Mouse (Mus musculus): ENCODE results near the gene Ublcp1.

Ublcp1 gene

DNA sequence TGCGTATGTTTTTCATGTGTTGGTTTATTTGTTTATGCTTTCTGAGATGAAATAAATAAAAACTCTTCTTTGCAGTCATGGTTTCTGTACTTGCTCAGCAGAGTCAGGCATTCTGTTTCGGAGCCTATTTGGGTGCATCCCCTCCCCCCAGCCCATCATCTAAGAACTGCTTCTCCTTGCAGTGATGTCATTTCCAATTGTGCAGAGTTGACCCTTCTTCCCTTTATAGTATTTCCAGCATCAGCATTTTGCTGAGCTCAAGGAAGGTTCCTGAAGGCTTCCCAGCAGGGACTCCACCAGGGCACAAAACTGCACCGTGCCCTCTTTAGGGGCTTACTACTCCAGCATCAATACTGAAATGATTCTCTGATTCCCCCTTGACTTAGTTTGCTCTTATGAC lies 55.7 kb downstream of the Ublcp1 start:
- no peak for DNase-seq

DNA sequence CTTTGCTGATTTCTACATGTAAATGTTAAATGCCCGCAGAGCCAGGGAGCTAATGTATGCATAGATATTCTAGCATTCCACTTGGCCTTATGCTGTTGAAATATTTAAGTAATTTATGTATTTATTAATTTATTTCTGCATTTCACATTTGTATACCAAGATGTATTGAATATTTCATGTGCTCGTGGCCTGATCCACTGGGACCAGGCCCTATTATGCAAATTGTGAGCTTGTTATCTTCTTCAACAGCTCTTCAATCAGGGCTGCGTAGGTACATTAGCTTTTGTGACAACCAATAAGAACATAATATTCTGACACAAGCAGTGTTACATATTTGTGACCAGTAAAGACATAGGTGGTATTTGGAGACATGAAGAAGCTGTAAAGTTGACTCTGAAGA lies 56.9 kb downstream of the Ublcp1 start:
- no peak for DNase-seq

DNA sequence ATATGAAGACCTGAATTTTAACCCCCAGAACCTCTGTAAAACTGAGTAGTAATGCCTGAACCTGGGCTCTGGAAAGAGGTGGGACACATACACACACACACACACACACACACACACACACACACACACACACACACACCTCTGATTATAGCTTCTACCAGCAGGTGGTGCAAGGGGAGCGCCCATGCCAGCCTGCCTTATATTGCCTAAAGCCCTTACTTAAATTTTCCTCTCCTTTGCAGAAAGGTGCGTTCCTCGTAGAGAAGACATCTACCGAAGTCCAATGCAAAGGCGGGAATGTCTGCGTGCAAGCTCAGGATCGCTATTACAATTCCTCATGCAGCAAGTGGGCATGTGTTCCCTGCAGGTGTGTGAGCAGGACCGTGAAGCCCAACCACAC lies 58.0 kb downstream of the Ublcp1 start:
- DNase-seq: peak in 1 of 2 experiments; percentile 26

DNA sequence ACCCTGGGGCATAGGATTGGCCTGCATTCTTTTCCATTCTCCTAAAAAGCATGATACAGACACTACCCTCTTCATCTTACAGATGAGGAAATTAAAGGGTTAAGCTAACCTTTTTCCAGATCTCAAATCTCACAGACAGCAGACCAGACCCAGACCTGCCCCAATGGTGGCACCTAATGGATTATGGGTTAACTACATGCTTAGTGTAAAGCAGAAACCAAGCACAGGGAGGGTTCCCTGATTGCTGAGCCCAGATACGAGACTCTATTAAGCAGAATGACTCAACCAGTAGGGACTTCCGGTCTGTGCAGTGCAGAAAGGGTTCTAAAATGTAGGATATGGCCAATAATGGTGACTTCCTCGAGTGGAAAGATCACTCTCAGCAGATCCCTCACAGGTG lies 59.9 kb downstream of the Ublcp1 start:
- no peak for DNase-seq

DNA sequence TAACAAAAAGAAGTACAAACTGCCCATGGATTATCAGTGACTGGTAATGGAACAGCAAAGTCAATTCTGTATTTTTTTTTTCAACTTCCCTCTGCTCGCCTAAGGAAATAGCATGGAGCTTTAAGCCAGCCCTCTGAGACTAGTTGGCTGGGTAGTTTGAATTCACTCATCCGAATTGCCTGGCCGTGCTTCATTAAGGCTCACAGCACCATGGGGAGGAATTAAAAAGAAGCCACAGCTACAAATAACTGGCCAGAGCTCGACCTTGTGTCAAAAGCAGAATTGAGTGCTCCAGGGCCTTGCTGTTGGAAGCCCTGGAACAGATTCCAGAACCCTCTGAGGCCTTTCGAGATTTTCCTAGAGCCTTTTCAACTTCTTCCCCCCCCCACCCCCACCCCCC lies 61.7 kb downstream of the Ublcp1 start:
- peak in 1 of 2 experiments; percentile 15 for DNase-seq

GRCm38 (mm10) chr11:44406457-44406856 lies 63.8 kb downstream of the Ublcp1 start:
- no peak for DNase-seq

DNA sequence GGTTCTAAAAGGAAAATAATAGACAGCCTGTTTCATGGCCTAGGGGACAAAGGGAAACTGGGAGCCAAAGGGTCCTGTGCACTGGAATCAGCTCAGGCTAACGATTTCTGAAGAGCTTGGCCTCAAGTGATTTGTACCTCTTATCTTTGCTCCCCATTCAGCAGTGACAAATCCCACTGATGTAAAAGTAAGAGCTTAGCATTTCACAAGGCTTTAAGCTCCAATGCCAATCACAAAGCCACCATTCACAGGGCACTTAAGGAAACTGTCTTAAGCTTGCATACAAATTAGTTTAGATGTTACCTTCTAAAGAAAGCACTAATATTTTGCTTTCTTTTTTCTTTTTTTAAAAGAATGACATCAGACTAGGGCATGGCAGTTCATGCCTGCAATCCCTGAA lies 64.3 kb downstream of the Ublcp1 start:
- no peak for DNase-seq

DNA sequence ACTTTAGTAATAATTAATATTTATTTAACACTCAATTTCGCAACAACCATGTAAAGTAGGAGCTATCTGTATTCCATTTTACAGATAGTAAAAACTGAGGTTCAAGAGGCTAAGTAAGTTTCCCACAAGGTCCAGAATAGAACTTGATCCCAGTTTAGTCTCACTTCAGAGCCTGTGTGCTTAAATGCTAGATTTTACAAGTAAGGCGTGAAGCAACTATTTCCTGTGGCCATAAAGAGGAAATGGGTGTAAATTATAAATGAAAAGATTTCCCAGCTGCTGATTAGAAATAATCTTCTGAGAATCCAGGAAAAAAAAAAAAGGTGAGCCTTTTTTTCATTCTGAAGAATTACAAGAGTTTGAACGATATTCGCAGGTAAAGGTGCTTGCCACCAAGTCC lies 65.2 kb downstream of the Ublcp1 start:
- no peak for DNase-seq

Data from kidney, postnatal 4 days (tissue).